Mouse (Mus musculus): ENCODE results near the gene Pde4d.

- TF ChIP-seq CTCF (IDR thresholded peaks at IDR 0.05; ENCODE audit: borderline replicate concordance, insufficient read depth, low read depth, low read length): no peak
- no peak for TF ChIP-seq POLR2A (IDR thresholded peaks at IDR 0.05; ENCODE audit: borderline replicate concordance, insufficient read depth, low read length)
Observed at GRCm38 (mm10) chr13:109556853-109557252, 1107.1 kb downstream of the Pde4d start.
